Mouse (Mus musculus): Measurements from ENCODE around the gene Ndufaf2.

GRCm38 (mm10) chr13:108124096-108124495 lies 34.3 kb downstream of the Ndufaf2 start:
- TF ChIP-seq HCFC1 (IDR thresholded peaks at IDR 0.05; ENCODE audit: borderline replicate concordance, insufficient read depth, low read length): no peak
- TF ChIP-seq ZC3H11A (IDR thresholded peaks at IDR 0.05; ENCODE audit: borderline replicate concordance, low read depth, low read length): no peak
- TF ChIP-seq ZNF384 (IDR thresholded peaks at IDR 0.05; ENCODE audit: low read depth, low read length): no peak
- TF ChIP-seq MAFK (IDR thresholded peaks at IDR 0.05; ENCODE audit: insufficient read depth, low read depth, low read length): no peak
- TF ChIP-seq CHD2 (IDR thresholded peaks at IDR 0.05; ENCODE audit: low read depth, low read length): no peak
